Mouse (Mus musculus) brain, embryonic 14.5 days (tissue): ENCODE results near the gene Notch1.

Source experiments
- CTCF ChIP-seq: fragments of 200-500 bp; IDR thresholded peaks from 2 replicates; pipeline ENCODE4 v1.5.1; 2012; ENCODE audit warnings: inconsistent platforms, mild to moderate bottlenecking, moderate library complexity, borderline replicate concordance; ENCODE audit not compliant: insufficient read depth, insufficient read length; ENCODE audit errors: extremely low read depth
- POLR2A ChIP-seq: fragments of 200-500 bp; IDR thresholded peaks from 2 replicates; pipeline ENCODE4 v1.6.1; 2012; ENCODE audit warnings: mild to moderate bottlenecking, inconsistent platforms, borderline replicate concordance; ENCODE audit not compliant: poor library complexity, insufficient read depth, insufficient read length, severe bottlenecking; ENCODE audit errors: extremely low read depth

DNA sequence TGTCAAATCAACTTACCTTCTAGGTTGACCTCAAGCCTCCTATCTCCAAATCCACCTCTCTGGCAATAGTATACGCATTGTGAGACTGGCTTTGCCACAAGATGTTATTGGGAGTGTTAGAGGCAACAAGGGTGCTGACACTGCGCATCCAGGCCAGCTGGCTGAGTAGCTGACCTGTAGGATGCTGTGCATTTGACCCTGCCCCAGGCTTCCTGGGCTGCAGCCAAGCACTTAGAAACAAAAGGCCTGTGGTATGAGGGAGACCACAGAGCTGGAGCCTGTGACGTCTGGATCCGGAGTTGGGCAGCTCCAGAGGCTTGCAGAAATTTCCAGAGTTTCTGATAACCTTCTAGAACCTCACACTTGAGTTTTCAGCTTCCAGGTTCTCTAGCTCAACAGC is 26.7 kb upstream of the Notch1 start:
- no peak for TF ChIP-seq CTCF
- TF ChIP-seq POLR2A: no peak
